Mouse (Mus musculus) MEL (cell line): ENCODE data around the gene Stk4.

Source experiments
- CHD2 ChIP-seq: IDR thresholded peaks from 2 replicates; pipeline ENCODE4 v1.6.1; 2011; ENCODE audit warnings: low read length, improper control_type of control experiment
- KAT2A ChIP-seq: conservative IDR thresholded peaks from 2 replicates; pipeline ENCODE4 v1.6.1; 2012; ENCODE audit warnings: low read depth, low read length, improper control_type of control experiment, inconsistent platforms
- MAZ ChIP-seq: IDR thresholded peaks from 2 replicates; pipeline ENCODE4 v1.6.1; 2012; ENCODE audit warnings: low read depth, mild to moderate bottlenecking, inconsistent platforms, low read length, improper control_type of control experiment
- TBP ChIP-seq: IDR thresholded peaks from 2 replicates; pipeline ENCODE4 v1.8.0; 2011; ENCODE audit warnings: low read depth, low read length, improper control_type of control experiment
- TCF12 ChIP-seq: IDR thresholded peaks from 2 replicates; pipeline ENCODE4 v1.6.1; 2014; ENCODE audit warnings: low read depth, mild to moderate bottlenecking, inconsistent platforms, low read length, improper control_type of control experiment, moderate library complexity

DNA sequence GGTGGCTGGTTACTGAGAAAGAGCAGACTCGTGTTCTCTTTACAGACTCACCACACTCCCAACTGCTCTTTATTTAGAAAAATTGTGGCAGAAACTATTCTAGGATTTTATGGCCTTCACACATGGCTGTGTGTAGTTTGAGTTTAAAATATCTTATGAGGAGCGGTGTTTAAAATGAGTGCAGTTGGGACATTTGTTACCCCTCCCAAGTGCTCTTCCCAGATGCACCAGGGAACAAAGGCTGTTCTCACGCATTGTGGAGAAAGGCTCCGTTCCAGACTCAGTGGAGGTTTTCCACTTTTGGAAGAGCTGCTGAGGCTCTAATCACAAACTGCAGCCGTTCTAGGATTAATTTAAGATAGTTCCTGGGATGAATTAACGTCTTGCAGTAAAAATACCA is 67.6 kb downstream of the Stk4 start:
- TF ChIP-seq TCF12 (no peak), TBP (no peak), KAT2A (no peak), CHD2 (no peak), MAZ (no peak)
